Mouse (Mus musculus): ENCODE data around the gene Fcgr4. TPM values are rescaled to one million over a fixed set of nuclear protein-coding genes. Genes with fewer than 3 reads are reported as not detected.
A peak's percentile ranks its signal among the peaks of the same experiment; 100 is the strongest.

Gene Fcgr4
- polyA plus RNA-seq, 1 experiment from 2014 or later: 1.2 TPM

DNA sequence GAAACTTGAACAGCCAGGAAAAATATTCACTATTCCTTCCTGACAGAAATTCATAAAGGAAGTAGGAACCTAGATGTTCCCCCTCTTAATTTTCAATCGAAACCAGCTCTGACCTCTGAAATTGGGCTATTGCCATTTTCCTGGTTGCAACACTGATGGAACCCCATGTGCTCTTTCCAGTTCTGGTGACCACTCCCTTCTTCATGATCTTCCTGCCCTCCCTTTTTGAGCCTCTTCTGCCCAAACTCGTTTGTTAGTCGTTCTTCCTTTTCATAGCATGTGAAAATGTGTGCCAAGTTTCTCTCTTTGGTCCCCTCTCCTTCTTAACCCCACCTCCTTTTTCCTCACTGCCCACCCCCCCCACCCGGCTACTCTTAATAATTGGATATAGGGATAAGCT, 7.0 kb upstream of the Fcgr4 start:
- 70% methylated on average over 4 of the region's 4 CpGs for WGBS
- H3K4me3 ChIP-seq (ENCODE audit: low read depth, low read length): no peak overlapping the region
- no peaks in the 10 kb centered on the region for H3K27me3 ChIP-seq (ENCODE audit: control insufficient read depth, insufficient read depth, low read length)
- ATAC-seq (ENCODE audit: low FRiP score, low TSS enrichment) (no peak), DNase-seq (ENCODE audit: low spot score) (no peak)
- H3K36me3 ChIP-seq (ENCODE audit: control insufficient read depth, insufficient read depth, low read length): no peaks in the 10 kb centered on the region
- no peaks in the 10 kb centered on the region for H3K9me3 ChIP-seq (ENCODE audit: control insufficient read depth, low read length)
- no peak for TF ChIP-seq CTCF (IDR thresholded peaks at IDR 0.05; ENCODE audit: low read depth)
- no peak for TF ChIP-seq EP300 (optimal IDR thresholded peaks at IDR 0.05)
- H3K4me2 ChIP-seq (replicated peaks; ENCODE audit: low read depth): no peak overlapping the region
- H3K27ac ChIP-seq (replicated peaks): no peak overlapping the region
- H3K4me1 ChIP-seq (replicated peaks; ENCODE audit: control insufficient read depth, insufficient read depth): no peaks in the 10 kb centered on the region
- H3K9ac ChIP-seq (ENCODE audit: low read length): no peak overlapping the region

DNA sequence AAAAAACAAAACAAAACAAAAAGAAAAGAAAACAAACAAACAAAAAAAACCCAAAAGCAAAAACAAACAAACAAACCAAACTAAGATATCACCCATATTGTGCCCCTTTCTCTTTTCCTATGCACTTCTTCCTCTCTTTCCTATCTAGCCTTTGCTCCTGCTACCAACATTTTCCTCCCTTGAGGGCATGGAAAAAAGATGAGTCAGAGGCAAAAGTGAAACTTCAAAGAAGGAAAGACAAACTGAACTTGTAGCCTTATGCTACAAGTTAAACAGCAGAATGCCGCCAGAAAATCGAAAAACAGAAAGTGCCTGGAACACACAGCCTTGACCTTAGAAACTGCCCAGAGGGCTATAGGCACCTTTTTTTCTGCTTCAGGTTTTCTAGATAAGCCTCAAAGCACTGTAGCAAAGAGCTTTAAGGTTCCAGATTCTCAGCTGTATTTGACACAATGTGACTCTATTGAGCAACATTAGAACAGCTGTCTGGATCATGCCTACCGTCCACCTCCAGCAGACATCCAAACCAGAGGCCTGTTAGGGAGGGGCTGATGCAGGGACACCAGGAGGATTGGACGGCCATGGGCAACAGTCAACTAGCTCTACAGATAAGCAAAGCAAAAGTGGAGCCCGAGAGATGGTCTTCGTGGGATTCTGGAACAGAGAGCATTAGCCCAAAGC, 1.9 kb upstream of the Fcgr4 start:
- Histone ChIP-seq H3K9ac (ENCODE audit: low read length) (no peak overlapping the region), H3K27me3 (ENCODE audit: control insufficient read depth, insufficient read depth, low read length) (no peaks in the 10 kb centered on the region), H3K9me3 (ENCODE audit: control insufficient read depth, low read length) (no peaks in the 10 kb centered on the region), H3K4me2 (replicated peaks; ENCODE audit: low read depth) (no peak overlapping the region), H3K36me3 (ENCODE audit: control insufficient read depth, insufficient read depth, low read length) (no peaks in the 10 kb centered on the region), H3K4me3 (ENCODE audit: low read depth, low read length) (no peak overlapping the region), H3K27ac (replicated peaks) (no peak overlapping the region), H3K4me1 (replicated peaks; ENCODE audit: control insufficient read depth, insufficient read depth) (no peaks in the 10 kb centered on the region)
- ATAC-seq (ENCODE audit: low FRiP score, low TSS enrichment) (no peak), DNase-seq (ENCODE audit: low spot score) (no peak)
- TF ChIP-seq EP300 (optimal IDR thresholded peaks at IDR 0.05): no peak
- TF ChIP-seq CTCF (IDR thresholded peaks at IDR 0.05; ENCODE audit: low read depth): no peak
- WGBS: 68% methylated on average over 6 of the region's 6 CpGs

DNA sequence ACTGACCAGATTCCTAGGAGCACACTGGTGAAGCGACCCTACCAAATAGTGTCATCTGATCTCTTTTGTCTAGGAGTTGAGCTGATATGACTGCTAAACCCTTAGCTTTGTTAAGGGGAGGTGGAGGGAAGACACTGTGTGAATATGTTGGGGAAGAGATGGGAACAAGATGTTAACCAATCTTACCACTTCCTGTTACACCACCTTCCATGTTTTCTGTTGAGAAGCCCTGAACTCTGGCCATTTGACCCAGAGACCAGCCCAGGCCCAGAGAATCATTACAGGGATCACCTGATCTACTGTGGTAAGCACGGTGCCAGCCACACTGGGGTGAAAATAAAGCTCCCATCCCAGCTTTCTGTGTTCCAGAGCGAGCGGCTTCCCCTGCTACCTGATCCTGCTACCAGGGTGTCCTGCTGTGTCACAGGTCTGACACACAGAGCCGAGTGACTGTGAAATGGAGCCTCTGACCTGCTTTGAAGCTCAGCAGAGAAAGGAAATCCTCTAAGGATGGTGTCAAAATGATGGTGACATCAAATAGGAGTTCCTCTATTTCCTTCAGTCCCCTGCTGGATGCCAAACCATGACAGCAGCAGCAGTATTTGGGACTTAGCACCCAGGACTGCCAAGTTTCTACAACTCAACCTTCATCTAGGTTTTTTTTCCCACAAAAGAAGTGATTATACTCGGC, 1.1 kb upstream of the Fcgr4 start:
- no peak for TF ChIP-seq EP300 (optimal IDR thresholded peaks at IDR 0.05)
- TF ChIP-seq CTCF (IDR thresholded peaks at IDR 0.05; ENCODE audit: low read depth): no peak
- WGBS: 51% methylated on average over 6 of the region's 6 CpGs
- no peak overlapping the region for H3K4me2 ChIP-seq (replicated peaks; ENCODE audit: low read depth)

DNA sequence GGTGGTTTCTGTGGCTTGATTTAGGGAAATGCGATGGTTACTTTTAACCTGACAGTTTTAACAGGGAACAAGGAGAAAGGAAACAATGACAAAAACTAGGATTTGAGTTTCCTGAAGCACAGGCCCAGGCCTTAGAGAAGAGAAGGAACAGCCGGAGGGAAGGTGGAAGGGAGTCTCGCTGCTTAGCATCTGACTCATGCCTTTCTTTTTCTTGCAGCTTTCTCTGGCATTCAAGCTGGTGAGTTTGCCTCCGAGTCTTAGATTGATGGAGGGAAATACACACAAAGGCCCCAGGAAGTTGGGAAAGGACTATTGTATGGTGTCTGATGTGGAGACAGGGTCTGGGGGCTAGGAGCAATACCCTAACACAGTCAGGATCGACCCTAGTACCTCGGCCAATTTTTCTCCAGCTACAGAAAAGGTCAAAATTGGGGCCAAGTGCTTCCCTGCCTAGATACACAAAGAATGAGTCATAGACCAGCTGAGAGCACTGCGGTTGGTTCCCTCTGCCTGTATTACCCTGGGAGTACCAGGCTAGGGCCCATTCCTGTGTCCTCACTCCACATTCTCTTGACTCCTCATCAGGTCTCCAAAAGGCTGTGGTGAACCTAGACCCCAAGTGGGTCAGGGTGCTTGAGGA, 711 bp downstream of the Fcgr4 start:
- Histone ChIP-seq H3K36me3 (ENCODE audit: control insufficient read depth, insufficient read depth, low read length) (no peaks in the 10 kb centered on the region), H3K9me3 (ENCODE audit: control insufficient read depth, low read length) (no peaks in the 10 kb centered on the region), H3K9ac (ENCODE audit: low read length) (no peak overlapping the region), H3K4me2 (replicated peaks; ENCODE audit: low read depth) (no peak overlapping the region), H3K27me3 (ENCODE audit: control insufficient read depth, insufficient read depth, low read length) (no peaks in the 10 kb centered on the region), H3K4me1 (replicated peaks; ENCODE audit: control insufficient read depth, insufficient read depth) (no peaks in the 10 kb centered on the region), H3K27ac (replicated peaks) (no peak overlapping the region), H3K4me3 (ENCODE audit: low read depth, low read length) (no peak overlapping the region)
- ATAC-seq (ENCODE audit: low FRiP score, low TSS enrichment): peak; percentile 59; the same call in 1 of the 2 replicates
- 37% methylated on average over 7 of the region's 7 CpGs for WGBS
- TF ChIP-seq EP300 (optimal IDR thresholded peaks at IDR 0.05) (no peak), CTCF (IDR thresholded peaks at IDR 0.05; ENCODE audit: low read depth) (no peak)
- no peak for DNase-seq (ENCODE audit: low spot score)

More for the DNA sequence above, 1.1 kb upstream of the Fcgr4 start:
- DNase-seq (ENCODE audit: low spot score): no peak
- Histone ChIP-seq H3K4me3 (ENCODE audit: low read depth, low read length) (no peak overlapping the region), H3K27me3 (ENCODE audit: control insufficient read depth, insufficient read depth, low read length) (no peaks in the 10 kb centered on the region), H3K36me3 (ENCODE audit: control insufficient read depth, insufficient read depth, low read length) (no peaks in the 10 kb centered on the region), H3K4me1 (replicated peaks; ENCODE audit: control insufficient read depth, insufficient read depth) (no peaks in the 10 kb centered on the region), H3K27ac (replicated peaks) (no peak overlapping the region), H3K9ac (ENCODE audit: low read length) (no peak overlapping the region), H3K9me3 (ENCODE audit: control insufficient read depth, low read length) (no peaks in the 10 kb centered on the region)
- ATAC-seq (ENCODE audit: low FRiP score, low TSS enrichment): no peak

DNA sequence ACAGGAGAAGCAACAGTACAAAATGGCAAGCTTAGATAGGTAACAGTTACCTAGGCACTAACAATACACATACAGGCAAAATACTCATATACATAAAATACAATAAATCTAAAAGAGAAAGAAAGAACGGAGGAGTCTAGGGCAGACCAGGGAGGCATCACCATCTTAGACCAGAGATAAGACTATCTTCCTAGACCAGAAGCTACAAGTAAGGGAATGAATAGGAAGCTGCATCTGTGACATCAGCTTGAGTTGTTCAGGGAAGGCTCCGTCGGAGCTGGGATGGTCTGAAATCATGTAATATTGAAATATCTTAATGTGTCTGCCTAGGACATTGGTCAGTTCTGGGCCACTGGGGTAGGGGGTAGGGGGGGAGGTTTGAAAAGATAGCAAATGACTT, 13.0 kb downstream of the Fcgr4 start:
- Histone ChIP-seq H3K4me3 (ENCODE audit: low read depth, low read length) (no peak overlapping the region), H3K4me1 (replicated peaks; ENCODE audit: control insufficient read depth, insufficient read depth) (0 out of 2 replicates have a peak, but pooled peaks cover 3% of the 10 kb centered on the region), H3K27ac (replicated peaks) (no peak overlapping the region), H3K9ac (ENCODE audit: low read length) (no peak overlapping the region), H3K4me2 (replicated peaks; ENCODE audit: low read depth) (no peak overlapping the region), H3K27me3 (ENCODE audit: control insufficient read depth, insufficient read depth, low read length) (no peaks in the 10 kb centered on the region), H3K9me3 (ENCODE audit: control insufficient read depth, low read length) (peaks cover 4% of the 10 kb centered on the region; the same call in 1 of the 2 replicates), H3K36me3 (ENCODE audit: control insufficient read depth, insufficient read depth, low read length) (no peaks in the 10 kb centered on the region)
- WGBS: 92% methylated on average over 3 of the region's 3 CpGs
- DNase-seq (ENCODE audit: low spot score) (no peak), ATAC-seq (ENCODE audit: low FRiP score, low TSS enrichment) (no peak)
- no peak for TF ChIP-seq EP300 (optimal IDR thresholded peaks at IDR 0.05)

DNA sequence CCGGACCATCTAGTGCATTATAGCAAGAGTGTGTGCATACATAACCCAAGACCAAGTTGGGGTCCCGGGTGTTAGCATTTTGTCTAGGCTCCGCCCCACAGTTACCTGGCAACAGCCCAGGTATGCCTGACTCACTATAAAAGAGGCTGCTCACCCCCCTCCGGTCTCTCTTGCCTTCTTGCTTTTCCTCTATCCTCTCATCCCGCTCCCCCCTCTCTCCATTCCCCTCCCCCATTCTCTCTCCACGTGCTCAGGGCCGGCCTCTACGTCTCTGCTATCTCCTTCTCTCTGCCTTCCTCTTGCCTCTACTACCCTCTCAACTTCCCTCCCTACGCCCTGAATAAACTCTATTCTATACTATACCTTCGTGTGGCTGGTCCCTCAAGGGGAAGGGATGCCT, 14.0 kb downstream of the Fcgr4 start:
- ATAC-seq (ENCODE audit: low FRiP score, low TSS enrichment) (no peak), DNase-seq (ENCODE audit: low spot score) (no peak)
- H3K9me3 ChIP-seq (ENCODE audit: control insufficient read depth, low read length): peaks cover 4% of the 10 kb centered on the region; the same call in 1 of the 2 replicates
- 4% methylated on average over 10 of the region's 10 CpGs for WGBS
- no peak overlapping the region for H3K27ac ChIP-seq (replicated peaks)
- 0 out of 2 replicates have a peak, but pooled peaks cover 3% of the 10 kb centered on the region for H3K4me1 ChIP-seq (replicated peaks; ENCODE audit: control insufficient read depth, insufficient read depth)
- peak overlapping the region; percentile 93 for H3K4me2 ChIP-seq (replicated peaks; ENCODE audit: low read depth)
- H3K36me3 ChIP-seq (ENCODE audit: control insufficient read depth, insufficient read depth, low read length): no peaks in the 10 kb centered on the region
- no peak overlapping the region for H3K9ac ChIP-seq (ENCODE audit: low read length)
- TF ChIP-seq EP300 (optimal IDR thresholded peaks at IDR 0.05): no peak
- no peaks in the 10 kb centered on the region for H3K27me3 ChIP-seq (ENCODE audit: control insufficient read depth, insufficient read depth, low read length)
- H3K4me3 ChIP-seq (ENCODE audit: low read depth, low read length): peak overlapping the region; percentile 55
